Mouse (Mus musculus) frontal cortex, adult 2 months (tissue): ENCODE measurements around the gene Ddx19a. TPM values are rescaled to one million over a fixed set of nuclear protein-coding genes. Genes with fewer than 3 reads are reported as not detected.
A peak's percentile ranks its signal among the peaks of the same experiment; 100 is the strongest.
"Not testable (repeated sequence)": the region's sequence is repeated elsewhere in the genome, so short reads cannot be mapped to it uniquely, and the experiment has no call there.

Experiments
- DNase-seq, 2 experiments: peaks; one replicate each; pipeline ENCODE4 v3.0.0; 2022; ENCODE audit warnings: low spot score in 1 of 2; ENCODE audit errors: extremely low spot score in 1 of 2
- polyA plus RNA-seq: library from polyadenylated mRNA; depleted of rRNA; stranded (reverse); fragments of >200 nt; gene quantifications from 2 replicates; pipeline ENCODE4 v1.2.3, GENCODE M21; 2012

The Ddx19a gene
- polyA plus RNA-seq, 1 experiment: 27.5 TPM

DNA sequence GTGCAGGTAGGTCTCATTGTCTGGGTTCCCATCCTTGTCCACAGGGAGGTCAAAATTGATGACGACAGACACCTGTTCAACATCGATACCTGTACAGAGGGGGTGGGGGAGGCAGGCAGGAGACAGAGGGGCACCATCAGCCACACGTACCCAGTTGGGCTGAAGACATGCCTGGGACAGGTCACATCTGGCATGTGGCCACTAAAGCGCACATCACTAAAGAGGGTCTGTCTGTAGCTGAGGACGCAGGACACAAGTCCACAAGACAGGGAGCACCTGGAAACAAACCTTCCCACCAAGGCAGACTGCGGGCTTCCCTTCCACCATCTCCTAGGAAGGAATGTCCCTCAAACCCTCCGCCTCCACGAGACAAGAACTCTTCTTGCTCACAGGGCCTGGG lies 21.1 kb downstream of the Ddx19a start:
- not testable (repeated sequence) for DNase-seq

DNA sequence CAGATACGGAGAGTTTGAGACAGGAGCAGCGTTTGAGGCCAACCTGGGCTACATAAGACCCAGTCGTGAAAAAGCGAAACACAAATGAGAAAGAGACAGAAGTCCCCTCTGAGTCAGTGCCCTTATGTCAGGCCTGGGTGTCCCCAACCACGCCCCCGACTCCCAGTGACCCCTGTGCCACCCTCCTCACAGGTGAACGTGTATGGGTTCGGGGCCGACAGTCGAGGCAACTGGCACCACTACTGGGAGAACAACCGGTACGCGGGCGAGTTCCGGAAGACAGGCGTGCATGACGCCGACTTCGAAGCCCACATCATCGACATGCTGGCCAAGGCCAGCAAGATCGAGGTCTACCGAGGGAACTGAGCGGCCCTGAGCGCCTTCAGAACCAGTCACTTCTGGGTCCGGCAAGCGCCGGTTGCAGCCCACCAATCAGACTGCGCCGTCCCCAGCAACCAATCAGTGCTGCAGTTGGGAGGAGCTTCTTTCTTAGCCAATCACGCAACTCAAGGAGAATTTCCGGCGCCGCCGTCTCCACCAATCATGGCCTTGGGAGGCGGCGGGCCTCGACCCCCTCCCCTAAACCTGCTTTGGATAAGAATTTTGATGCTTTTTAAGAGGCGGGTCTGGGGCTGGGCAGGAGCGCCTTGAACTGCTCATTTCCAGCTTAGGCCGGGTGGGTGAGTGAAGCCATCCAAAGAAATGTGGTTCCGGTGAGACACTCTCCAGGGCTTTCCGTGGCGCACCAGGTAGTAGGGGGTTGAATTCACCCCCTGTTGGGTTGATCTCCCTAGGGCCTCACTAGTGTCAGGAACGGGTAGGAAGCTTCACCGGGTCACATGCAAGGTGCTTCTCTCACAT lies 27.5 kb downstream of the Ddx19a start:
- peak; percentile 91 to 95 for DNase-seq

DNA sequence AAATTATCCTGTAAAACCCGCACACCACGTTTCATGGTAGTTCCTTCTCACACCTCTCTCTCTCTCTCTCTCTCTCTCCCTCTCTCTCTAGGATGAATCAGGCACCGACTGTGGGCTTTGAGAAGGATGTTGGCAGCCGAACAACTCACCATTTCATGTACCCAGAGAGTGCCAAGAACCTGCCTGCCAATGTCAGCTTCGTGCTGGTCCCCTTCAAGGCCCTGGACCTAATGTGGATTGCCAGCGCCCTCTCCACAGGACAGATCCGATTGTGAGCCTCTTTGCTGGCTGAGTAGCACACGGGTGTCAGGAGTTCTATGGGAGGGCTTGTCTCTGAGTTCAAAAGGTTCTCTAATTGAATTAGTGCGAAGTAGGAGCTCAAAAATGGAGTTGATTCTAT lies 30.3 kb downstream of the Ddx19a start:
- DNase-seq: peak in 1 of 2 experiments; percentile 48

DNA sequence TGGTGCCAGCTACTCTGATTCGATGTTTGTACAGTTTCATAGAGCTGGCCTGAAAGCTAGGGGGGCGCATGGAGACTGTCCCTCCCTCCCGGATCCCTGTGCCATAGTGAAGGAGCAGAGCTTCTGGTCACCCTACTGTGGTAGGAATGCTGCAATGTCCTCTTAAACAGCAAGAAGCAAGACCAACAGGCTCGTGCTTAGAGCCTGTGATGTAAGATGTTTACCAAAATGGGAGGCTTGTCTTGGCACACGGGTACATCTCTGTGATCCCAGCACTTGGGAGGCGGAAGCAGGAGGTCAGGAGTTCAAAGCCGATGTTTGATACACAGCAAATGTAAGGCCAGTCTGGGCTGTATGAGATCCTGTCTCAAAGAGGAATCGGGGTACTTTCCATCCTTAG lies 31.0 kb downstream of the Ddx19a start:
- no peak for DNase-seq

DNA sequence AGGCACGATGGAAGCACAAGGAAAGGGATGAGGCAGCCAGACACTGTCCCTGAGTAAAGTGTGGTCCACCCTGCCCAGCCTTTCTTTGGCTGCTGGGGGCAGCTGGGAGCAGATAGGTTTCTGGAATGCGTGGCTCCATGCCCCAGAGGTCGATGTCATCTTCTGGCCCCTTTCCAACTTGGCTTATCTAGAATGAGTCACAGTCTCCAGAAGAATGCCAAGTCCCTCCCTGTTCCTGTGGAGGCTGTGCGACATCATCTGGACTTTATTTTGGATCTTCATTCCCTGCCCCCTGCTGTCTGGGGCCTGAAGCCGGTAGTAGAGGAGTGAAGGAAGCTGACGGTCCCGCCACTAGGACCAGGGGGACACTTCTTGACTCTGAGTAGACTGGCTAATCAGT lies 32.0 kb downstream of the Ddx19a start:
- DNase-seq: peak; percentile 63 to 80

DNA sequence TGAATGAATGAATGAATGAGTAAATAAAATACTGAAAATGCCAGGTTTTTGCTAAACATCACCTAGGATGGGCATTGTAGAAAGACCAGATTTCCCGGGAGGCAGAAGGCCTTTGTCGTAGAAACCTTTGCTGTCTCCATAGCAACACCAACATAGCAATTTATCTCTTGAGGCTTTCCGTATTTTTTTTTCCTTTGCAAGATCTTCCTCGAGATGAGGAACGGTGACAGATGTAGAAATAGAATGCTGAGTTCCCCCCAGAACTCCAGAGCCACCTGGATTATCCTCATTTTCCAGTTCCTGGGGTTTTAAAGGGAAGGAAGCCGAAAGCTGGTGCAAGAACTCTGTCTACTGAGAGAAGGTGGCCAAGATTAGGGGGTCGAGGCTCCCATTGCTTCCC lies 32.9 kb downstream of the Ddx19a start:
- DNase-seq: peak in 1 of 2 experiments; percentile 59

DNA sequence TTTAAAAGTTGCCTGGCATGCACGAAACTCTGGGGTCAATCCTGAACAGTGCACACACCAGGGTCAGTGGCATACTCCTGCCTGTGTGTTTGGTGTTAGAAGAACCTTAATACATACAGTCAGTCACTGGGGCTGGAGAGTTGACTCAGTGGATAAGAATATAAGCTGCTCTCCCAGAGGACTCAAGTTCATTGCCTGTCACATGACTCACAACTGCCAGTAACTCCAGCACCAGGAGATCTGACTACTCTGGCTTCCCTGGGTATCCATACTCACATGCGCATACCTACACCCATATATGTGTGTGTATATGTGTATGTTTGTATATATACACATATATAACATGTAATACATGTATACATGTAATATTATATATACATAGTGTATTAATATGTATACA lies 34.5 kb downstream of the Ddx19a start:
- DNase-seq: no peak

DNA sequence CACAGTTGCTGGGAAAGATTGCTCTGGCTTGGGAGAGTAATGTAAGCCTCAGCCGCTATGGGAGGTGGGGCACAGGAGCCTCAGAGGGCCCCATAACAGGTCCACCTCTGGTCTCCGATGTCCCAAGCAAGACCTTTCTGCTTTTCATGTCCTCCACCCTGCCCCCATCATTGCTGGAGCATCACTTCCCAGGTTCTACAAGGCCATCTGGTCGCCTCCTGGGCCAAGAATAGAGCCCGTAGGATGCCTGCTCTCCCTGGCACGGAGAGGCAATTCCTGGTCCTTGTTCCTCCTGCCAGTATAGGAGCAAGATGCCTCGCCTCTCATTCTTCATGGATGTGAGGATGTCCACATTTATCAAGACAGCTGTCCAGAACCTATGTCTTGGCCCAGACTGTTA lies 37.7 kb downstream of the Ddx19a start:
- DNase-seq: no peak

DNA sequence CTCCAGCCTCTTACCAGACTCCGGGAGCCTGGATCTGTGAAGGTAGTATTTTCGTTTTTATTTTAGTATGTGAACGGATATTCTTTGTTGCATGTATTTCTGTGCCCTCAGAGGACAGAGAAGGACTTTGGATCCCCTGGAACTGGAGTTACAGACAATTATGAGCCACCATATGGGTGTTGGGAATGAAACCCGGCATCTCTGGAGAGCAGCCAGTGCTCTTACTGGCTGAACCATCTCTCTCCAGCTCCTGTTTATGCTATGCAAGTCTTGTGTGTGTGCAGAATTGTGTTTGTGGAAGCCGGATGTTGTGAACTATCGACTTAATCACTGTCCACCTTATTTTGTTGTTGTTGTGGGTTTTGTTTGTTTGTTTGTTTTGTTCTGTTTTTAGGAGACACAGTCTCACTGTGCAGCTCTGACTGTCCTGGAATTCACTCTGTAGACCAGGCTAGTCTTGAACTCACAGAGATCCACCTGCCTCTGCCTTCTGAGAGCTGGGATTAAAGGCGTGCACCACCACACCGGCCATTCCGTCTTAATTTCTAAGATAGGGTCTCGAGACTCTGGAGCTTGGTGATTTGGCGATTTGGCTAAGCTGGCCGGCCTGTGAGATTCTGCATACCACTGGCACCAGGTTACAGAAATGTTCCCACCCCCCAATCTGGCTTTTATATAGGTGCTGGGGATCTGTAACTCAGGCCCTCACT lies 38.4 kb downstream of the Ddx19a start:
- no peak for DNase-seq

DNA sequence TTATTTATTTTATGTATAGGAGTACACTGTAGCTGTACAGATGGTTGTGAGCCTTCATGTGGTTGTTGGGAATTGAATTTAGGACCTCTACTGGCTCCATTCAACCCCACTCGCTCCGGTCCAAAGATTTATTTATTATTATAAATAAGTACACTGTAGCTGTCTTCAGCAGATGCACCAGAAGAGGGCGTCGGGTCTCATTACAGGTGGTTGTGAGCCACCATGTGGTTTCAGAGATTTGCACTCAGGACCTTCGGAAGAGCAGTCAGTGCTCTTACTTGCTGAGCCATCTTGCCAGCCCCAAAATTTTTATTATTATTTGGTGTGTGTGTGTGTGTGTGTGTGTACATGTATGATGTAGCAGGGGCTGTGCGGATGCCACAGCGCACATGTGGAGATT lies 39.0 kb downstream of the Ddx19a start:
- DNase-seq: not testable (repeated sequence)

DNA sequence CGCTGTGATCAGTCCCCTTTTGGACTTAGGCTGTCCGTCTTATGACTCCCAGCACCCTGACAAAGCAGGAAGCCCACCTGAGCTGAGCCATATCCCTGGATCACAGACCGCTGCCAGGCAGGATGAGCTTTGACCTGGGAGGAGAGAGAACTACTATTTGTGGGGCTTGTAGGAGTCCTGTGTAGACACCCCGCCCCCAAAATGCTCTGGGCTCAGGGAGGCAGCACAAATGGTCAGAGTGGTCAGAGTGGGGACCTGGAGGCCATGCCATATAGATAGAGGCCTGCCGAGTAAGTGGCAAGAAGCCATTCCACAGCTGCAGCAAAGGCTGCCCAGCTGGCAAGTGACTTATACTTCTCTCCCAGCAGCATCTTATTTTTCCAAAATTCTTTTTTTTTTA lies 39.5 kb downstream of the Ddx19a start:
- no peak for DNase-seq

DNA sequence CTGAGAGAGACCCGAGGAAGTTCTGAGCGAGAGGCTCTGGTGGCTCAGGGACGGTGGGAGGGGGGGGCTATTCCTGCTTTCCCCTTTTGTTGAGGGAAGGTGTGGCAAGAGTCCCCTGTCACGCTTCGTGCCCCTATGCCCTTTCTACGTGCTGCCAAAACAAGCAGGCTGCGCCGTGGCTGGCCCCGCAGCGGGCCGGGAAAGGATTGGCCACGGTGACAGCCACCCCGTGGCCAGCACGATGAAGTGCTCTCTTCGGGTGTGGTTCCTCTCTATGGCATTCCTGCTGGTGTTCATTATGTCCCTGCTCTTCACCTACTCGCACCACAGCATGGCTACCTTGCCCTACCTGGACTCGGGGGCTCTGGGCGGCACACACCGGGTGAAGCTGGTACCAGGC lies 40.1 kb downstream of the Ddx19a start:
- DNase-seq: no peak

DNA sequence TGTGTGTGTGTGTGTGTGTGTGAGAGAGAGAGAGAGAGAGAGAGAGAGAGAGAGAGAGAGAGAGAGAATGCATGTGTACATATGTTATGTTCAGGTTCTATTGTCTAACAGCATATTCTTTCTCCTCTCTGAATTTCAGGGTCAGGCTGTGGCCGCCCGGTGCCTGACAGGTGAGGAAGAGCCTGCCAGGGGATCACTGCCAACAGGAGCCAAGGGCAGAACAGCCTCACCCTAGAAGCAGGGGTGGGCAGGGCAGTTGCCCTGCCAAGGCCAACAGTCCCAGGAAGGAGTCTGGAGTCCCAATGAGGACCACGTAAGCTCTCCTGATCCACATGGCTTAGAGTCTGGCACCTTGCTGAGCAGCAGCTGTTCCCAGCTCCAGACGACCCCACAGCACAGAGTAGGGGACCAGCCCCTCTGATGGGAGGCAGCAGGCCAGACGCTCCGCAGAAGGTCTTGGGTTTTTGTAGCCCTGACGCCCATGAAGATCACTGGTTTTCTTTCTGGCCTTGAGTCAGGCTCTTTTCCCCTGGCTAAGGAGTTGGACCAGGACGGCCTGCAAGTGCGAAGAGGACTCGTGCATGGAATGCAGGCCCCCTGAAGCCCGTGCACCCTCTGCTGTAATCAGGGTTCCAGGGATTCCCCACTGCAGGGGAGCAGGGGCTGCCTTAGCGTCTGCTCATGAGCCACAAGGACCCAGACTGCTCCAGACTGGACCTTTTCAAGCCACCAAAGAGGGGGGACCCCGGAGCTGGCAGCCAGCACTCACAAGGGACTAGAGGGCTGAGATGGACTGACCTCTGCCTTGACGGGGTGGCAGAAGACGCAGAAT lies 40.8 kb downstream of the Ddx19a start:
- DNase-seq: no peak

DNA sequence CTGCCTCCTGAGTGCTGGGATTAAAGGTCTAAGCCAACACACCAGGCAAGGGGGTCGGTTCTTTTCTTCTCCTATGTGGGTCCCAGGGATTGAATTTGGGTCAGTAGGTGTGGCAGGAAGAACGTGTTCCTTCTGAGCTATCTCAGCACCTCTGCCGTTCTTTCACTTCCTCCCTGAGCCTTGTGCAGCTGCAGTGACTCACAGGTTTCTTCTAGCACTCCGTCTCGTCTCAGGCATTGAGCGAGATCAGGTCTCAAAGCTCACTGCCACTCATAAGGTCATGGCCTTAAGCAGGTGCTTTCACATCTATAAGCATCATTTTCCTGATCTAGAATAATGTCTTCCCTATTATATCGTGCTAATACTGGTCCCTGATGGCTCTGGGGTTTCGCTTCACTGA lies 42.8 kb downstream of the Ddx19a start:
- DNase-seq: no peak

DNA sequence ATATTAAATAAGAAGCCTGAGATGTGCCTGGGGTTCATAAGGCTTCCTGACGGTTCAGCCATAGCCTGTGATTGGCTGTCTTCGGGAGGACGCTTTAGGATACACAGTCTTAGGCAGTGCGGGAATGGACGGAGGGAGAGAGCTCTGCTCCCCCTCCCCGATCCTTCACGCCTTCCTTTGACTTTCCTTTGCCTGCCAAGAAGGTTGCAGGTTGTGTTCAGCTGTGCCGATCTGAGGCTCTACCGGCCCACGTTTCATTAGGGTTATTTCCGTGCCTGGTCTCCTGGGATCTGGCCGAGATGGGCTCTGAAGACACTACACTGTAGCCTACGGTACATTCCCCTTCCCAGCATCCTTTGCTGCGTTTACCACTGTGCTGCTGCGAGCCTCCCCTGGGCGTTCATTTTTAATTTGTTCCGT lies 47.5 kb downstream of the Ddx19a start:
- DNase-seq: peak in 1 of 2 experiments; percentile 65

DNA sequence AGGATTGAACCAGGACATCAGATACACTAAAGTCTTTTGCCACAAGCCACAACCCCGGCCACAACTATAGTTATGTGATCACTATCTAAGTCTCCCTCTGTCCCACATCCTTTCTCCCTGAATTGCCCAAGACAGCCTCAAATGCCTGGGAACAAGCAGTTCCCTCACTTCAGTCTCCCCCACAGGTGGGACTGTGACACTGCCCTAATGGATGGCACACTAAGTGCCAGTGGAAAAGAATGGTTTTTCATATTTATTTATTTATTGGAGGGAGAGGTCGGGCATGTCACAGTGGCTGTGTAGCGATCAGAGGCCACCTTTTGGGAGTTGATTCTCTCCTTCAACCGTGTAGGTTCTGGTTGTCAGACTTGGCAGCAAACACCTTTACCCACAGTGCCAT lies 51.9 kb downstream of the Ddx19a start:
- DNase-seq: no peak

DNA sequence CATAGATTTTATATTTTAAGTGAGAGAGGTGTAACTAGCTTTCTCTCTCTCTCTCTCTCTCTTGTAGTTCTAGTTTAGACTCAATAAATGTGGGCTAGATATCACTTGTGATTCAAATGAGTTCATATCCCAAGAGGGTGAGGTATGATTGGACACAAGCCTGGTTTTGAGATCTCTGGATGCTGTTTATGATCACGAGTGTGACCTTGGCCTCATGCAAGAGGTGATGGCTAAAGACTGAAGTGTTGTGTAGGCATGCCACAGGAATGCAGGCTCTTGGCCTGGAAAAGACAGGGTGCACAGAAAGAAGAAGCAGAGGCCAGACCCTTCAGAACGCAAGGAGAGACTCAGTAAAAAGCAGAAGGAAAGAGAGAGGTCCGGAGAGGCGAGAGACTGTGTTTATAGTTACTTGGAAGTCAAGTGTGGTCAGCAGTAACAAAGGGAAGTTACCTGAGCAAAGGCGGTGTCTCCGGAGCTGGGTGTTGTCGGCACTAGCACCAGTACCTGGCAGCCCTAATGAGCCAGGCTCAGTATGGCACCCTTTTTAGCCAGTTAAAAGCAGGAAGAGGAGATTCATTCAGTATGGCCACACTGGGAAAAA lies 53.2 kb downstream of the Ddx19a start:
- DNase-seq: no peak

DNA sequence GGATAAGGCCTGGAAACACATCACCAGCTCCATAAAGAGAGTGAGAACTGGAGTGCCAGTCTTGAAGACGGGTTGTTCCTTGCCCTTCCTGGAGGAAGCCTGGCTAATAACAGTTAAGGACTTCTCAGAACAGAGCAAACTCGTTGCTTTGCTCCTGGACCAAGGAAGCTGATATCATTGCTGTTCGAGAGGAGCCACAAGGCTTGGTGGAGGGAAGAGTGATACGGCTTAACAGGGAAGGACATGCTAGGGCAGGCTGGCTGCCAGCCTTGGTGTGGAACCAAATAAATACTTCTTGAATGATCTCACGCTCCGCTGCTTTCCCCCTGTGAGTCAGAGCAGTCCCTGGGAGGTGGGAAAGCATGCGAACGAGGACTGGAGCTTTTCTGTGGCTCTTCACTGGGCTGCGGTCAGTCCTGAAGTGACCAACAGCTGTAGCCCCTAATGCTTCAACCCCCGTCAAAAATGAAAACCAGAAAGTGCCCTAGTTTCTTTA lies 56.1 kb downstream of the Ddx19a start:
- DNase-seq: no peak

DNA sequence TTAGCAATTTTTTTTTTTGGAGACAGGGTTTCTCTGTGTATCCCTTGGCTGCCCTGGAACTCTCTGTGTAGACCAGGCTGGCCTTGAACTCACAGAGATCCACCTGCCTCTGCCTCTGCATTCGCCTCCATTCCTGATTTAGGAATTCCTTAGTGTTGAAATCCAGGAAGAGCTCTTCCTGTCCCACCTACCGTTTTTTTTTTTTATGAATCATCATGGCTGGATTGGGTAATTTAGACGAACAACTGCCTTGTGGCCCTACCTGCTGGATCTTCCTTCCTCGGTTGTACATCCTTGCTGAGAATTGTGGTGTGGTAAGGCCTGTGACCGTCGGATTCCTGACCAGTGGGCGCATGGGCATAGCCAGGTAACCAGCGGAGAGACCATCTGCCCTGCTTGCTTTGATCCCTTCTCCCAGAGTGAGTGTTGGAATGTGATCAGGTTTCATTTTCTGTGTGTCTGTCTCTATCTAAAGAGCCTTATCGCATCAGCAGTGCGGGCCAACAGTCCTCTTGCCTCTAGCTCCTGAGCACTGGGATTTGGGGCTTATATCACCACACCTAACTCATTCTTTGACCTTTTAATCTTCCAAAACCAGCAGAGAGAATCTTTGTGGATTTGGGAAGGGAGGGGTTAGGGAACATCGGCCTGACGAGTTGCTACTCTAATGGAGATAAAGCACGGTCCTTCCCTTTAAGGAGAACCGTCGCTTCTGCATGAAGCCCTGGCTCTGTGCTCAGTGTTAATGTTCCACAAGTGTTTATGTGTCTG lies 56.7 kb downstream of the Ddx19a start:
- DNase-seq: no peak
